Mouse (Mus musculus) embryonic facial prominence, embryonic 10.5 days (tissue): Measurements from ENCODE around the gene Spata13. TPM values are rescaled to one million over a fixed set of nuclear protein-coding genes. Genes with fewer than 3 reads are reported as not detected.

Experiments
- DNase-seq: peaks from one replicate; pipeline ENCODE4 v3.0.0-alpha.2; 2017; ENCODE audit warnings: low spot score
- H3K27ac ChIP-seq: fragments of 300-500 bp; sonication (generic); replicated peaks from 2 replicates; pipeline ENCODE4 v1.5.1; 2016; ENCODE audit warnings: mild to moderate bottlenecking
- H3K27me3 ChIP-seq: fragments of 300-500 bp; sonication (generic); replicated peaks from 2 replicates; pipeline ENCODE4 v1.6.1; 2016; ENCODE audit warnings: low read depth, mild to moderate bottlenecking; ENCODE audit not compliant: poor library complexity, severe bottlenecking
- H3K36me3 ChIP-seq: fragments of 300-500 bp; sonication (generic); replicated peaks from 2 replicates; pipeline ENCODE4 v1.6.1; 2016; ENCODE audit warnings: mild to moderate bottlenecking, moderate library complexity
- H3K4me1 ChIP-seq: fragments of 300-500 bp; sonication (generic); 2 replicates; pipeline ENCODE4 v1.6.1; 2016
- H3K4me3 ChIP-seq: fragments of 300-500 bp; sonication (generic); 2 replicates; pipeline ENCODE4 v1.5.1; 2016; ENCODE audit warnings: mild to moderate bottlenecking, moderate library complexity
- H3K9me3 ChIP-seq: fragments of 300-500 bp; sonication (generic); 2 replicates; pipeline ENCODE4 v1.6.1; 2016; ENCODE audit warnings: mild to moderate bottlenecking
- WGBS: fragments of 180-500 bp; shearing (Covaris S2); methylation state at CpG from one replicate; pipeline ENCODE4 v1.1.7; 2016; 5-methylcytosine and 5-hydroxymethylcytosine counted together
- polyA plus RNA-seq: library from polyadenylated mRNA; unstranded; fragments of >200 nt; fragmentation: Nextera tagmentation; extraction: Ambion mirVana; gene quantifications from 2 replicates; pipeline ENCODE4 v1.2.1, GENCODE M21; 2016

Spata13 gene
- polyA plus RNA-seq, 1 experiment from 2014 or later: 28.2 TPM

DNA sequence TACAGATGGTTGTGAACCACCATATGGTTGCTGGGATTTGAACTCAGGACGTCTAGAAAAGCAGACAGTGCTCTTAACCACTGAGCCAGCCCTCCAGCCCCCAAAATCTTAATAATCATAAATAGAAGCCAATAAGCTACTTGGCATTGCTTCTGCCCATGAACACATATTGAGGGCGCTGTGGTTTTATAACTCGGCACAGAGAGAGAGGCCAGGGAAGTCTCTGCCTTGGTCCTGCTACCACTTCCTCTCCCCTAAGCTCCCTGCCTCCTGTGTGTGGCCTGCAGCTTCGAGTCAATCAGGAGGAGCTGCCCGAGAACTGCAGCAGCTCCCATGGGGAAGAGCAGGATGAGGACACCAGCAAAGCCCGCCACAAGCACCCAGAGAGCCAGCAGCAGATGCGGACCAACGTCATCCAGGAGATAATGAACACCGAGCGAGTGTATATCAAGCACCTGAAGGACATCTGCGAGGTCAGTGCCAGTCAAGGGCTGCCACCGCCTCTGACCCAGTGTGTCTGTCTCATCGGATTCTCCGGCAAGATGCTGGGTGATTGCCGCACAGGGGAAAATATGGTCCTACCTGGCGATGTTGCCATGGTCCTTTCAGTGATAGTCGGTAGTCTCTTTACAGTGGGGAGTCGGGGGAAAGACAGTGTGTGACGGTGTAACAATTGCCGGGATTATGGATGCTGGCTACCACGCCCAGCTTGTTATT lies 113.5 kb downstream of the Spata13 start:
- peaks cover 12% of the 10 kb centered on the region for H3K4me1 ChIP-seq
- WGBS: 87% methylated on average over 21 of the region's 21 CpGs
- H3K27me3 ChIP-seq: no peaks in the 10 kb centered on the region
- H3K36me3 ChIP-seq: peaks cover 78% of the 10 kb centered on the region
- no peak for DNase-seq
- H3K27ac ChIP-seq: no peak overlapping the region
- no peak overlapping the region for H3K4me3 ChIP-seq
- no peaks in the 10 kb centered on the region for H3K9me3 ChIP-seq

DNA sequence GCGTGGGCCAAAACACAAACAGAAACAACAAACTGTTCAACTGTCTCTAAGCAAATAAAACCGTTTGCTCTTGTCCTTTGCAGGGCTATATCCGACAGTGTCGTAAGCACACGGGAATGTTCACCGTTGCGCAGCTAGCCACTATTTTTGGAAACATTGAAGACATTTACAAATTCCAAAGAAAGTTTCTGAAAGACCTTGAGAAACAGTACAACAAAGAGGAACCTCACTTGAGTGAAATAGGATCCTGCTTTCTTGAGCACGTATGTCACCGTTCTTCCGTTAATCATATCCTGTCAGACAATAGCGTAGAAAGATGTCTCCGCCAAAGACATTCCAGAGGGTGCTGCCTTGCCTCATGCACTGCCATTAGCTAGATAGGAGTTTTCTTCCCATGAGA lies 116.1 kb downstream of the Spata13 start:
- Histone ChIP-seq H3K4me1 (peaks cover 4% of the 10 kb centered on the region; the same call in 1 of the 2 replicates), H3K27me3 (no peaks in the 10 kb centered on the region), H3K9me3 (no peaks in the 10 kb centered on the region), H3K36me3 (peaks cover 87% of the 10 kb centered on the region), H3K4me3 (no peak overlapping the region), H3K27ac (no peak overlapping the region)
- WGBS: 89% methylated on average over 12 of the region's 12 CpGs
- DNase-seq: no peak

DNA sequence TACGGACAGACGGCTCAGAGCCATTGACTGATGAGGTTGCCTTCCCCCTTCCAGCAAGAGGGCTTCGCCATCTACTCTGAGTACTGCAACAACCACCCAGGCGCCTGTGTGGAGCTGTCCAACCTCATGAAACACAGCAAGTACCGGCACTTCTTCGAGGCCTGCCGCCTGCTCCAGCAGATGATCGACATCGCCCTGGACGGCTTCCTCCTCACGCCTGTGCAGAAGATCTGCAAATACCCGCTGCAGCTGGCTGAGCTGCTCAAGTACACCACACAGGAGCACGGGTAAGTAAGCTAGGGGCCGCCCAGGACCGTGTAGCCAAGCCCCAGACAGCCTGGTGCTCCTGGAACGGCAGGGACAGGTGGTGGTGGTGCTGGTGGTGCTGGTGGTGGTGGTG lies 117.8 kb downstream of the Spata13 start:
- DNase-seq: no peak
- no peak overlapping the region for H3K27ac ChIP-seq
- peaks cover 89% of the 10 kb centered on the region for H3K36me3 ChIP-seq
- no peaks in the 10 kb centered on the region for H3K27me3 ChIP-seq
- no peak overlapping the region for H3K4me3 ChIP-seq
- H3K9me3 ChIP-seq: no peaks in the 10 kb centered on the region
- 91% methylated on average over 16 of the region's 16 CpGs for WGBS
- H3K4me1 ChIP-seq: 0 out of 2 replicates have a peak, but pooled peaks cover 3% of the 10 kb centered on the region

DNA sequence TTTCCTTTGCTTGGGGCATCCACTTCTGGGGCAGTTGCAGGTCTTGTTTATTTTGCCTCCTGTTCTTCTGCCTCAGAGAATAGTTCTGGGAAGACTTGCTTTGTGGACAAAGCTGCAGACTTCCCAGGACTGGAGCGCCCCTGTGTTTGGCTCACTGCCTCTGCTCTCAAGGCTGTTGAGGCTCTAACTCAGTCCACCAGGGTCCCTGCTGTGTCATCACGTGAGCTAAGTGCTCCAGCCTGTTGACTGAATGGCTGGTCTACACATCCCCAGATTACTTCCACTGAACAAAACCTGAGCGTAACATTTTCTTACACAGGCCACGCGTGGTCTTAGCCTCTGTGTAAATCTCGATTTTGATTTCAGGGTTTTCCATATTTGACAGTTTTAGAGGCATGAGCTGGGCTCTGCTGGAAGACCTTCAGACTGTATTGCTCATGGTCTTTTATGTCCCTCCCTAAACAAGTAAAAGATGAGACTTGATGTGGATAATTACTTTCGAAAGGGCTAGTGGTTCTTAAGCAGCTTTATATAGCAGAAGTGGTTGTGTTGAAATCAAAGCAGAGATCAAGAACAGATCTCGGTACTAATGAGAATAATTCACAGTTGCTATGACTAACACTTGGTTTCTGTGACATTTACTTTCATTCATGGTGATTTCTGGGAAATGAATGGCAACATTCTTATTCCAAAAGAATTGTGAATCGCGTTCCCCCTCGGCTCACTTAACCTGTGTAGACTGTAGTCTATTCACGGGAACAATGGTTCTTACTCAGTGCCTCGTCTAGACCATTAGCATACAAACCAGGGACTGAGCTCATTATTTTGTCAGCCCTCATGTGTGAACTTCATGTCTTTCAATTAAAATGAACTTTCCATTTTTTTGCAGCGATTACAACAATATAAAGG lies 119.3 kb downstream of the Spata13 start:
- 86% methylated on average over 14 of the region's 14 CpGs for WGBS
- H3K4me3 ChIP-seq: no peak overlapping the region
- H3K9me3 ChIP-seq: no peaks in the 10 kb centered on the region
- H3K27ac ChIP-seq: no peak overlapping the region
- no peak for DNase-seq
- H3K4me1 ChIP-seq: 0 out of 2 replicates have a peak, but pooled peaks cover 3% of the 10 kb centered on the region
- H3K36me3 ChIP-seq: peaks cover 89% of the 10 kb centered on the region
- no peaks in the 10 kb centered on the region for H3K27me3 ChIP-seq

DNA sequence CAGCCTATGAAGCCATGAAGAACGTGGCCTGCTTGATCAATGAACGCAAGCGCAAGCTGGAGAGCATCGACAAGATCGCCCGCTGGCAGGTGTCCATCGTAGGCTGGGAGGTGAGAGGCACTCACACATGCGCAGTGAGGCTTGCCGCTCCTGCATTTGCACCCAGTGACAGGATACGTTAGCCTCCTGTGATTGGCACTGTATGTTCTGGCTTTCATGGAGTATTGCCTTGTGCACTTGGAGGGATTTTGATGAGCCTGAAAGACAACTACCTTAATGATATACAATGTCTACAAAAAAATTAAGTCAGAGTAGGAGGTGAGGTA lies 120.0 kb downstream of the Spata13 start:
- Histone ChIP-seq H3K27ac (no peak overlapping the region), H3K4me3 (no peak overlapping the region), H3K27me3 (no peaks in the 10 kb centered on the region), H3K9me3 (no peaks in the 10 kb centered on the region), H3K4me1 (0 out of 2 replicates have a peak, but pooled peaks cover 3% of the 10 kb centered on the region), H3K36me3 (peaks cover 89% of the 10 kb centered on the region)
- DNase-seq: no peak
- WGBS: 95% methylated on average over 10 of the region's 10 CpGs

DNA sequence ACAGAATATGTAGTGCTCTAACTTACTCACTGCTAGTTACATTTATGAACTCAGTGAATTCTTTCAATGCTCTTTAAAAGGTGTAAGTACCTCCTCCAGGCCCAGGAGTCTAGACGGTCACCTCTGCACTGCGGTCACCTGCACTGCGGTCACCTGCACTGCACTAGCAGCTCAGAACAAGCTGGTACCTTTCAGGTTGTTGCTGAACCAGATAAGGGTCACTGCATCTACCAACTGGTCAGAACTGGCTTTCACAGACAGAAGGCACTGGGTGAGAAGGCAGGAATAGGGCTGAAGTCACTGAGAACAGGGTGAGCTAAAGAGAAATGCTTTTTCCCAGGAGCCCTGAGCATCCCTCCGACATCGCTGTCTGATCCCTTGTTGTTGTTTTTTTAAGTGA lies 120.9 kb downstream of the Spata13 start:
- WGBS: 94% methylated on average over 5 of the region's 5 CpGs

DNA sequence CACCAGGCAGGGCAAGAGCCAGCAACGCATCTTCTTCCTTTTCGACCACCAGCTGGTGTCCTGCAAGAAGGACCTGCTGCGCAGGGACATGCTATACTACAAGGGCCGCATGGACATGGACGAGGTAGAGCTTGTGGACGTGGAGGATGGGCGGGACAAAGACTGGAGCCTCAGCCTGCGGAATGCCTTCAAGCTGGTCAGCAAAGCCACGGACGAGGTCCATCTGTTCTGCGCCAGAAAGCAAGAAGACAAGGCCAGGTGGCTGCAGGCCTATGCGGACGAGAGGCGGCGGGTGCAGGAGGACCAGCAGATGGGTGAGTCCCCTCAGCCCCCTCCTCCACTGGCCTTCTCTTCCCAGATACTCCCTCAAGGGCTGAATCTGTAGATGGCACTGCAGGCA lies 122.5 kb downstream of the Spata13 start:
- Histone ChIP-seq H3K4me1 (0 out of 2 replicates have a peak, but pooled peaks cover 3% of the 10 kb centered on the region), H3K4me3 (no peak overlapping the region), H3K36me3 (peaks cover 89% of the 10 kb centered on the region), H3K9me3 (no peaks in the 10 kb centered on the region), H3K27ac (no peak overlapping the region), H3K27me3 (no peaks in the 10 kb centered on the region)
- no peak for DNase-seq
- WGBS: 95% methylated on average over 15 of the region's 15 CpGs

More for the DNA sequence above, 120.9 kb downstream of the Spata13 start:
- Histone ChIP-seq H3K36me3 (peaks cover 89% of the 10 kb centered on the region), H3K9me3 (no peaks in the 10 kb centered on the region), H3K27me3 (no peaks in the 10 kb centered on the region), H3K27ac (no peak overlapping the region), H3K4me3 (no peak overlapping the region), H3K4me1 (0 out of 2 replicates have a peak, but pooled peaks cover 3% of the 10 kb centered on the region)
- no peak for DNase-seq

DNA sequence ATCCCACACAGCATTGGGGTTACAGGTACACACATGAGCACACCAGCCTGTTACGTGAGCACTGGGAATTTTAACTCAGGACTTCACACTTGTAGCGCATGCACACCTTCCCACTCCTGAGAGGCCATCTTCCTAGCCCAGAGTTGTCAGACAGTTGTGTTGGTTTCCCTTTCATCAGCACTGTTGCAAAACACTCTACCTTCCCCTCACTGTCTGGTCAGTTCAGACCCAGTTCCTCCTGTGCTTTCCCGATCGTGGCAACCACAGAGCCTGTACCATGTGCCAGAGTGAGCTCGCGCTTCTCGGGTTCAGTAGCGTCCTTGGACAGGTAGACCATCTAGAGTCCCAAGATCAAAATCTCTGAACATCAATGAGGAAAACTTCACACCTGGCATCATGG lies 123.5 kb downstream of the Spata13 start:
- Histone ChIP-seq H3K36me3 (peaks cover 91% of the 10 kb centered on the region), H3K27ac (no peak overlapping the region), H3K27me3 (no peaks in the 10 kb centered on the region), H3K9me3 (no peaks in the 10 kb centered on the region), H3K4me1 (no peaks in the 10 kb centered on the region), H3K4me3 (no peak overlapping the region)
- WGBS: 97% methylated on average over 8 of the region's 8 CpGs
- no peak for DNase-seq

DNA sequence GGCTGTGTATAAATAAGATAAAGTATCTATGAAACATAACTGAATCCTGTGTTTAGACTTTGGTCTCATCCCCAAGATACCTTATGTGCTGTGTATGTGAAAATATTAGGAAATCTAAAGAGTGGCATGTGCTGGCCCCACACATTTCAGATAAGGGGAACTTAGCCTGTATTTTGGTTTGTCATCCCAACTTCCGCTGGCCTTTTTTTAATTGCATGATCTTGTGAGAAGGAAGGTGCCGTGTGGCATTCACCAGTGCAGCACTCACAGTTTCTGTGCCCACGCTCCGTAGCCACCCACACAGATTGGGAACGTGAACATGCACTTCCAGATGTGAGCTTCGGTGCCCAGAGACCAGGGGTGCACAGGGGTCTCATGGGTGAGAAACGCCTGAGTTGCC lies 123.9 kb downstream of the Spata13 start:
- Histone ChIP-seq H3K27ac (no peak overlapping the region), H3K27me3 (no peaks in the 10 kb centered on the region), H3K9me3 (no peaks in the 10 kb centered on the region), H3K4me1 (no peaks in the 10 kb centered on the region), H3K4me3 (no peak overlapping the region), H3K36me3 (peaks cover 96% of the 10 kb centered on the region)
- DNase-seq: no peak
- 95% methylated on average over 7 of the region's 7 CpGs for WGBS

DNA sequence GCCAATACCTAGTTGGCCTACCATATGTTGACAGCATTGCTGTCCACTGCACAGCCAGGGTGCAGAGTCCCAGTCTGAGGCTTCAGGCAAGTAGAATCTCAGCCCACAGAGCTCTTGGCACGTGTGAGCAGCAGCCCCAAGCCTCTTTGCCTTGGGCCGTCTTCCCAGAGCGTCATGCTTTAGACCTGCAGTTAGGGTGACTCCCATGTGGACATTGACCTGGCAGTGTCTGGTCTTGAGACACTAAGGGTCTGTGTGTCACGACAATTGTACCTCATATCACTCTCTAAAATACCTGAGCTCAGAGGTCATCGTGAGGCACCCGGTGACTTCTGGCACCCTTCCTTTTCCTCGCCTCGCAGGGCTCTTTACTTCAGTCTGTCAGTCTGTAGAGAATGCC lies 125.3 kb downstream of the Spata13 start:
- Histone ChIP-seq H3K36me3 (peaks cover 87% of the 10 kb centered on the region), H3K4me1 (no peaks in the 10 kb centered on the region), H3K9me3 (no peaks in the 10 kb centered on the region), H3K27me3 (no peaks in the 10 kb centered on the region), H3K4me3 (no peak overlapping the region), H3K27ac (no peak overlapping the region)
- DNase-seq: no peak
- WGBS: 92% methylated on average over 8 of the region's 8 CpGs

DNA sequence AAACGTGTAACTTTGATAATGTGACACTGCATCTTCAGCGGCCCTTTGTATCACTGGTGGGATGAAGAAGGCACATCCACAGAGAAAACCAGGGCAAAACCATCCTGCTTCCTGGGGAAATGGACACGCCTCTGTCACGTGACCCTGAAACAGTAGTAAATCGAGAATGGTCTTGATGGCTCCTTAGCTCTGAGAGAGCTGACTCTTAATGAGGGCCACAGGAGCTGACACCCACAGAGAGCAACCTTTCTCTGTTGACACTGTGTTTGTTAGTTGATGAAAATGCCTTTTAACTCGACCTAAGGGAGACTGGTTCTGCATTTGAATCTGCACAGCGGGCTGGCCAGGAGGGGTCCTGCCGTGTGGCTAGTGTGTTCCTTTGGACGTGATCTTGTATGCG lies 128.0 kb downstream of the Spata13 start:
- no peaks in the 10 kb centered on the region for H3K27me3 ChIP-seq
- DNase-seq: no peak
- no peak overlapping the region for H3K27ac ChIP-seq
- H3K9me3 ChIP-seq: no peaks in the 10 kb centered on the region
- H3K4me1 ChIP-seq: peaks cover 9% of the 10 kb centered on the region
- peaks cover 60% of the 10 kb centered on the region for H3K36me3 ChIP-seq
- WGBS: 81% methylated on average over 10 of the region's 10 CpGs
- H3K4me3 ChIP-seq: no peak overlapping the region

DNA sequence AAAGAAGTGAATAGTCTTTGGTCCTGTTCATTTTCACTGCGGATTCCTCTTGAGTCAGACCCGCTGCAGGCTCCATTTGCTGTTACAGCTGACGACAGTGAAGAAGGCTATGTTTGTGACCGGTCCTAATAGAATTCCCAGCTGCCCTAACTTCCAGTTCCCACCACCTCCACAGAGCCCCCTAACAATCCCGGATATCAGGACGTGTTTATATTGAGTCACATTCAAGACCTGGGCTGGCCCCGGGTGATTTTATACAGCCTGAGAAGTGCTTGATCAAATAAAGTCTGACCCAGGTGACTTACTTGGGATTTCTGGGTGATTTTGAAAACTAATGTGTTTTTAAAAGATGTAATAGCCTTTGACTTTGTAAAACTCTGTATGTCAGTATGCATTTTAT lies 129.0 kb downstream of the Spata13 start:
- DNase-seq: no peak
- H3K4me1 ChIP-seq: peaks cover 10% of the 10 kb centered on the region
- no peak overlapping the region for H3K27ac ChIP-seq
- no peaks in the 10 kb centered on the region for H3K9me3 ChIP-seq
- no peak overlapping the region for H3K4me3 ChIP-seq
- H3K27me3 ChIP-seq: no peaks in the 10 kb centered on the region
- WGBS: 79% methylated on average over 7 of the region's 7 CpGs
- H3K36me3 ChIP-seq: peaks cover 50% of the 10 kb centered on the region

DNA sequence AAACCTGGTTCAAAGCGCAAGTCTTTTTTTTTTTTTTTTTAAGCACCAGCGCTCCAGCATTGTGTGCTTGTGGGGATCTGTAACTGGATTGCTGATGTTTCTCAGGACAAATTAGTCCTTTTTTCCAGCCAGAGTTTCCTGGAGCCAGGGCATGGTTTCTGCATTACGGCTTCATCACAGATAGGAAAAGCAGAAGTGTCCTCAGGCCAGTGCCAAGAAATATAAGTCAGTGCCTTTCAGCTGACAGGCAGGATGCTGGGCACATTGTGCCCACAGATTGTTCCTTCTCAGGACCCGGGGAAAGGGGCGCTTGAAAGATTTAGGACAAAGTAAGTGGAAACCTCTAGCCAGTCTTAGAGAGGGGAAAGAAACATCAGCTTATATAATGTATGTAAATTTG lies 129.9 kb downstream of the Spata13 start:
- no peak overlapping the region for H3K4me3 ChIP-seq
- no peak overlapping the region for H3K27ac ChIP-seq
- H3K27me3 ChIP-seq: no peaks in the 10 kb centered on the region
- DNase-seq: no peak
- 91% methylated on average over 5 of the region's 5 CpGs for WGBS
- H3K9me3 ChIP-seq: no peaks in the 10 kb centered on the region
- H3K36me3 ChIP-seq: peaks cover 41% of the 10 kb centered on the region
- H3K4me1 ChIP-seq: peaks cover 14% of the 10 kb centered on the region
